Mouse (Mus musculus): ENCODE results near the gene Zfp867. TPM values are rescaled to one million over a fixed set of nuclear protein-coding genes. Genes with fewer than 3 reads are reported as not detected.

The Zfp867 gene
- 8.6 and 10.4 TPM in 2 replicates for polyA plus RNA-seq (2015; fragmentation: Nextera tagmentation; extraction: Ambion mirVana)

DNA sequence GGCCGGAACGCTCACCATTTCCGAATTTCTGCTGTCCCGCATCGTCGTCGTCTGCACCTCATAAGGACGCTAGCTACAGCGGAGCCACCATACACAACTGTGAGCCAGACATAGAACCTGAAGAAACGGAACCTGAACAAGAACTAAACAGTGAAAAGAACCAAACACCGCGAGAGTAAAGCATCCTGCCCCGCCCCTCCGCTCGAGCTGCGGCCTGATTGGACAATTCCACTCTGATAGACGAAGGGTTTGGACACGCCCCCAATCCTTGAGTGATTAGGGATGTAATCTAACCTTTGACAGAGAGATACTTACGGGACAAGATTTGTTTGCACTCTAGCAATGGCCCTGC is at the start of gene Zfp867:
Gene Zfp867, minus strand, starts transcription at position 149 of the 352 bp plus-strand sequence.

DNA sequence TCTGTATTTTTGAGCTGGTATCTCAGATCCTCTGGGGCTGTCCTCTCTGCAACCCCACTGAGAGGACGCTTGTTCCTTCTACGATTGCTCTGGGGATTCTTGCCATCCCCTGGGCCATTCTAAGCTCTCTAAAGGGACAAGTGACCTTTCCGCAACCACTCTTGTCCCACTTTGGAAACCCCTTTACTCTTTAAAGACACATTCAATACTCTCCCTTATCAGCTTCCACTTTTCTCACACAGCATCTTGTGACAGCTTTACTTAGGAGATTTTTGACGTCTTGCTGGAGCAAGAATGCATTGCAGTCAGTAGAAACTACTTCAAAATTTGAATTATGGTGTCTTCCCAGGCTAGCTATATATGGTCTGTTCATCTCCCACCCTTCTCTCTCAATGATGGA is 21.2 kb downstream of the Zfp867 start, which contains the start of gene Snap47:
Gene Snap47, minus strand, starts transcription at position 101 of the 400 bp plus-strand sequence.

DNA sequence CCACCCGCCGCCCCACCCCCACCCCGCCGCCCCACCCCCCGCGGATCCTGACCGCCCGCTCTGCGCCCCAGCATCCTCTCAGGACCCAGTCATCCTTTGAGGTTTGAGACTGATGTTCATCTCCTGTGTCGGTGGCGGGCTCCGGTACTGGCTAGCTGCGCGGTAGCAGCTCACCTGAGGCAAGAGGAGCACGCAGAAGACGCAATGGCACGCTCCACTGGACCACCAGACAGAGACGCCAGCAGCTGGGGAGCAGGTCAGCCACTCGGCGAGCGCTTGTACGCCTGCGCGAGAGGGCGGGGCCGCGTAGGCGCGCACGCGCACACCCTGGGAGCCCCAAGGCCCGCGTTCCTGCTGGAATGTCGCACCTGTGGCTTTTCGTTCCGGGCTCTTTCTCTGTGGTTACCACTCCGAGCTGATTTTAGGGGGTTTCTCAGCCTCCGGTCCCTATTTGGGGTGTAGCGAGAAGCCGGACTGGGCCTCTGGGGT is 22.5 kb downstream of the Zfp867 start, which contains the start of gene Jmjd4:
Gene Jmjd4, plus strand, starts transcription at position 305 of the 489 bp plus-strand sequence.

Other genes starting within 250 kb of the Zfp867 start
- 427 and 542 TPM in 2 replicates for gene Arf1, start 244.2 kb downstream of the Zfp867 start, polyA plus RNA-seq (2015; fragmentation: Nextera tagmentation; extraction: Ambion mirVana)
- gene Wnt3a, start 181.7 kb downstream of the Zfp867 start, polyA plus RNA-seq (2015; fragmentation: Nextera tagmentation; extraction: Ambion mirVana): not detected in 2 replicates
- gene Wnt9a, start 165.5 kb downstream of the Zfp867 start, polyA plus RNA-seq (2015; fragmentation: Nextera tagmentation; extraction: Ambion mirVana): 2.5 and 3.6 TPM in 2 replicates
- gene Prss38, start 96.8 kb downstream of the Zfp867 start, polyA plus RNA-seq (2015; fragmentation: Nextera tagmentation; extraction: Ambion mirVana): not detected in 2 replicates
- 4.7 and 5.4 TPM in 2 replicates for gene Jmjd4, start 22.4 kb downstream of the Zfp867 start, polyA plus RNA-seq (2015; fragmentation: Nextera tagmentation; extraction: Ambion mirVana)
- 115 and 121 TPM in 2 replicates for gene Snap47, start 21.3 kb downstream of the Zfp867 start, polyA plus RNA-seq (2015; fragmentation: Nextera tagmentation; extraction: Ambion mirVana)
- gene Zkscan17, start 54.3 kb upstream of the Zfp867 start, polyA plus RNA-seq (2015; fragmentation: Nextera tagmentation; extraction: Ambion mirVana): 10.4 and 15.0 TPM in 2 replicates
- 0.33 TPM in 1 of 2 replicates, not detected in the other for gene Nlrp3, start 69.1 kb upstream of the Zfp867 start, polyA plus RNA-seq (2015; fragmentation: Nextera tagmentation; extraction: Ambion mirVana)
- not detected in 2 replicates for gene Olfr222, start 103.8 kb upstream of the Zfp867 start, polyA plus RNA-seq (2015; fragmentation: Nextera tagmentation; extraction: Ambion mirVana)
- gene Olfr223, start 120.8 kb upstream of the Zfp867 start, polyA plus RNA-seq (2015; fragmentation: Nextera tagmentation; extraction: Ambion mirVana): not detected in 2 replicates
- gene Mprip, start 188.8 kb upstream of the Zfp867 start, polyA plus RNA-seq (2015; fragmentation: Nextera tagmentation; extraction: Ambion mirVana): 50.1 and 52.9 TPM in 2 replicates